Mouse (Mus musculus) embryonic fibroblast, embryonic 13.5 days (primary cell): ENCODE measurements around the gene Cnst.

Experiments
- CTCF ChIP-seq: IDR thresholded peaks from 2 replicates; pipeline ENCODE4 v1.5.1; 2011; ENCODE audit warnings: mild to moderate bottlenecking, control low read depth, low read length, moderate library complexity, borderline replicate concordance; ENCODE audit not compliant: insufficient read depth
- POLR2A ChIP-seq: IDR thresholded peaks from 2 replicates; pipeline ENCODE4 v1.6.1; 2011; ENCODE audit warnings: low read depth, mild to moderate bottlenecking, control low read depth, low read length, moderate library complexity

GRCm38 (mm10) chr1:179650284-179650683, 104.1 kb downstream of the Cnst start:
- TF ChIP-seq POLR2A (no peak), CTCF (no peak)
